Mouse (Mus musculus) heart, adult 2 months (tissue): Measurements from ENCODE around the gene St6galnac6.

ENCODE experiments used
- CTCF ChIP-seq: fragments of 200-600 bp; IDR thresholded peaks from 2 replicates; pipeline ENCODE4 v1.8.1; 2022; ENCODE audit warnings: antibody characterized with exemption, mild to moderate bottlenecking, moderate library complexity
- EP300 ChIP-seq: fragments of 200-500 bp; IDR thresholded peaks from 2 replicates; pipeline ENCODE4 v1.6.1; 2011; ENCODE audit warnings: low read depth, low read length, control low read depth; ENCODE audit not compliant: insufficient read depth

DNA sequence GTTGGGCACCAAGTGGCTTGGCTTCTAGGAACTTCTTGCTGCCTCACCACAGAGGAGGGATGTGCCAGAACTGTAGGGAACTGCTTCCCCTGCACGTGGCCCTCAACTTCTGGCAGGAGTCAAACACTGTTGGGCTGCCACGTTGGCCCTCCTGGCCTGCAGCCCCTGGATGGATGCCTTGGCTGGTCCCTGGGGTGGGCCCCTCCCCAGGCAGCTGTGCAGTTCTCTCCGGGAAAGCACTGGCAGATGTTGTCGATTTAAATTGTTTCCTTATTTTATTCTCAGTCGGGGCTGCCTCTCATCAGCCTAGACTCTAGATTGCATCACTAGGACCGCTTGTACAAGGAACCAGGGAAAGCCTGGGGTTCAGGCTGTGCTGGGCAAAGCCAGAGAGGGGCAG is 49.7 kb upstream of the St6galnac6 start:
- TF ChIP-seq CTCF (no peak), EP300 (no peak)
